24 mouse cellular contexts compared by ENCODE assay signal in genomic region chr10:121954877-121955276, GRCm38 (mm10).
A peak's percentile ranks its signal among the peaks of the same experiment; 100 is the strongest.
DNase-seq lines count a peak whose midpoint lies in the region; ATAC-seq lines count a peak whose summit lies in the region.
"Had no signal": no experiment of that assay in that cellular context is flagged by ENCODE, and none has a peak within 500 bp of the region (broad histone marks: within the 10 kb centered on the region; RNA-seq: fewer than 3 reads in every experiment).

No protein-coding gene starts in this region.

- no peaks in the 10 kb centered on the region for H3K9me3 ChIP-seq in forebrain, embryonic 15.5 days
- H3K9me3 ChIP-seq in forebrain, embryonic 10.5 days = no peaks in the 10 kb centered on the region
- no peaks in the 10 kb centered on the region for H3K9me3 ChIP-seq in hindbrain, embryonic 13.5 days
- H3K9me3 ChIP-seq in hindbrain, embryonic 14.5 days (ENCODE audit: control insufficient read depth, low read length) = no peaks in the 10 kb centered on the region
- H3K9me3 ChIP-seq in kidney, embryonic 16.5 days (ENCODE audit: low read length) = no peaks in the 10 kb centered on the region
- H3K9me3 ChIP-seq: embryonic facial prominence, embryonic 12.5 days; embryonic facial prominence, embryonic 15.5 days; heart, embryonic 10.5 days had no signal

- 77% methylated on average over 6 of the region's 6 CpGs for WGBS in forebrain, embryonic 15.5 days
- WGBS in forebrain, embryonic 10.5 days = 91% methylated on average over 6 of the region's 6 CpGs
- WGBS in hindbrain, embryonic 13.5 days = 84% methylated on average over 6 of the region's 6 CpGs
- 72% methylated on average over 6 of the region's 6 CpGs for WGBS in hindbrain, embryonic 14.5 days
- WGBS in kidney, embryonic 16.5 days = 67% methylated on average over 6 of the region's 6 CpGs

- no peaks in the 10 kb centered on the region for H3K36me3 ChIP-seq in forebrain, embryonic 15.5 days
- no peaks in the 10 kb centered on the region for H3K36me3 ChIP-seq in forebrain, embryonic 10.5 days (replicated peaks)
- no peaks in the 10 kb centered on the region for H3K36me3 ChIP-seq in hindbrain, embryonic 13.5 days
- H3K36me3 ChIP-seq in hindbrain, embryonic 14.5 days (replicated peaks; ENCODE audit: control insufficient read depth, insufficient read depth) = no peaks in the 10 kb centered on the region
- no peaks in the 10 kb centered on the region for H3K36me3 ChIP-seq in kidney, embryonic 16.5 days (ENCODE audit: insufficient read depth, low read length)
- H3K36me3 ChIP-seq: embryonic facial prominence, embryonic 12.5 days; embryonic facial prominence, embryonic 15.5 days; heart, embryonic 10.5 days; heart, embryonic 13.5 days had no signal

- no peak overlapping the region for H3K9ac ChIP-seq in forebrain, embryonic 15.5 days (replicated peaks)
- H3K9ac ChIP-seq in hindbrain, embryonic 13.5 days = no peak overlapping the region
- no peak overlapping the region for H3K9ac ChIP-seq in hindbrain, embryonic 14.5 days
- no peak overlapping the region for H3K9ac ChIP-seq in kidney, embryonic 16.5 days (replicated peaks; ENCODE audit: low read length)
- H3K9ac ChIP-seq: embryonic facial prominence, embryonic 12.5 days; embryonic facial prominence, embryonic 15.5 days; heart, embryonic 13.5 days had no signal

- no peak overlapping the region for H3K4me2 ChIP-seq in forebrain, embryonic 15.5 days (replicated peaks)
- H3K4me2 ChIP-seq in hindbrain, embryonic 13.5 days = no peak overlapping the region
- no peak overlapping the region for H3K4me2 ChIP-seq in hindbrain, embryonic 14.5 days (replicated peaks)
- no peak overlapping the region for H3K4me2 ChIP-seq in kidney, embryonic 16.5 days (replicated peaks; ENCODE audit: low read depth, low read length)
- H3K4me2 ChIP-seq: embryonic facial prominence, embryonic 12.5 days; embryonic facial prominence, embryonic 15.5 days; heart, embryonic 13.5 days had no signal

- peak overlapping the region; percentile 40 for H3K27ac ChIP-seq in forebrain, embryonic 15.5 days (replicated peaks)
- H3K27ac ChIP-seq in forebrain, embryonic 10.5 days = no peak overlapping the region
- peak overlapping the region; percentile 70; the same call in 1 of the 2 replicates for H3K27ac ChIP-seq in hindbrain, embryonic 13.5 days
- no peak overlapping the region for H3K27ac ChIP-seq in hindbrain, embryonic 14.5 days
- 0 out of 2 replicates have a peak overlapping the region, but pooled peaks have one; percentile 10 for H3K27ac ChIP-seq in kidney, embryonic 16.5 days (ENCODE audit: low read length)
- H3K27ac ChIP-seq: embryonic facial prominence, embryonic 12.5 days; embryonic facial prominence, embryonic 15.5 days; heart, adult 2 months; heart, embryonic 10.5 days; heart, embryonic 13.5 days had no signal

- H3K4me1 ChIP-seq in forebrain, embryonic 15.5 days = peaks cover 28% of the 10 kb centered on the region
- H3K4me1 ChIP-seq in forebrain, embryonic 10.5 days = 0 out of 2 replicates have a peak, but pooled peaks cover 4% of the 10 kb centered on the region
- H3K4me1 ChIP-seq in hindbrain, embryonic 13.5 days (replicated peaks) = peaks cover 35% of the 10 kb centered on the region
- H3K4me1 ChIP-seq in hindbrain, embryonic 14.5 days (replicated peaks; ENCODE audit: control insufficient read depth, insufficient read depth, low read length) = peaks cover 28% of the 10 kb centered on the region
- peaks cover 12% of the 10 kb centered on the region; the same call in 1 of the 2 replicates for H3K4me1 ChIP-seq in kidney, embryonic 16.5 days (ENCODE audit: insufficient read depth, low read length)
- H3K4me1 ChIP-seq: embryonic facial prominence, embryonic 15.5 days had no signal

- ATAC-seq in forebrain, embryonic 15.5 days (replicated peaks) = no peak; the same call in 1 of the 2 replicates
- ATAC-seq in hindbrain, embryonic 13.5 days (ENCODE audit: low FRiP score) = no peak
- no peak for ATAC-seq in hindbrain, embryonic 14.5 days (ENCODE audit: low FRiP score)
- no peak for ATAC-seq in kidney, embryonic 16.5 days (ENCODE audit: low FRiP score, low TSS enrichment)
- ATAC-seq: activated CD4-positive, CD25-positive, alpha-beta regulatory T cell, adult 4 months; intestine, postnatal 0 days had no signal

- H3K27me3 ChIP-seq in forebrain, embryonic 15.5 days = no peaks in the 10 kb centered on the region
- H3K27me3 ChIP-seq in forebrain, embryonic 10.5 days (ENCODE audit: poor library complexity, severe bottlenecking) = no peaks in the 10 kb centered on the region
- H3K27me3 ChIP-seq in hindbrain, embryonic 13.5 days = no peaks in the 10 kb centered on the region
- no peaks in the 10 kb centered on the region for H3K27me3 ChIP-seq in hindbrain, embryonic 14.5 days (ENCODE audit: control insufficient read depth, insufficient read depth, low read length)
- no peaks in the 10 kb centered on the region for H3K27me3 ChIP-seq in kidney, embryonic 16.5 days (ENCODE audit: insufficient read depth, low read length)
- H3K27me3 ChIP-seq: embryonic facial prominence, embryonic 12.5 days; embryonic facial prominence, embryonic 15.5 days; heart, embryonic 13.5 days had no signal

- DNase-seq in cerebellum, postnatal 10 days = peak; percentile 40 to 51
- no peak for DNase-seq in cerebellum, adult 8-10 months
- DNase-seq in forebrain, embryonic 10.5 days (ENCODE audit: extremely low spot score, low spot score) = no peak
- no peak for DNase-seq in hindbrain, embryonic 14.5 days (ENCODE audit: low spot score)
- DNase-seq in kidney, adult 11 months = no peak
- DNase-seq: adrenal gland, adult 8-10 months; adrenal gland, postnatal 25 days; cerebellum, adult 18-20 months; cerebellum, postnatal 25 days; gastrocnemius, postnatal 10 days; gastrocnemius, postnatal 36 days; heart, adult 2 months; heart, postnatal 14 days; heart, postnatal 4 days; kidney, adult 8-10 months had no signal

- no peak overlapping the region for H3K4me3 ChIP-seq in forebrain, embryonic 15.5 days
- no peak overlapping the region for H3K4me3 ChIP-seq in forebrain, embryonic 10.5 days
- no peak overlapping the region for H3K4me3 ChIP-seq in hindbrain, embryonic 13.5 days
- no peak overlapping the region for H3K4me3 ChIP-seq in hindbrain, embryonic 14.5 days (replicated peaks; ENCODE audit: low read length)
- no peak overlapping the region for H3K4me3 ChIP-seq in kidney, embryonic 16.5 days (ENCODE audit: low read length)
- H3K4me3 ChIP-seq: embryonic facial prominence, embryonic 12.5 days; embryonic facial prominence, embryonic 15.5 days; heart, adult 2 months; heart, embryonic 10.5 days; heart, embryonic 13.5 days had no signal

Comparison
In these comparisons a context has a peak if more than half of its experiments do, and no peak if none do; other contexts are left out.
1. DNase-seq: peak in cerebellum, postnatal 10 days (2 of 2); none in cerebellum, adult 8-10 months (single experiment), forebrain, embryonic 10.5 days (single experiment), hindbrain, embryonic 14.5 days (single experiment) and kidney, adult 11 months (single experiment).
2. H3K27ac ChIP-seq: peak in forebrain, embryonic 15.5 days (single experiment), hindbrain, embryonic 13.5 days (single experiment) and kidney, embryonic 16.5 days (single experiment); none in forebrain, embryonic 10.5 days (single experiment) and hindbrain, embryonic 14.5 days (single experiment).